Mouse (Mus musculus) heart, embryonic 14.5 days (tissue): Measurements from ENCODE around the gene Rap1b. TPM values are rescaled to one million over a fixed set of nuclear protein-coding genes. Genes with fewer than 3 reads are reported as not detected.

Source experiments
- ATAC-seq: fragments of 200-750 bp; cut with Nextera tagmentation; 2 replicates; pipeline ENCODE4 v1.8.0; 2017; ENCODE audit warnings: low read depth, moderate TSS enrichment; ENCODE audit not compliant: insufficient number of reproducible peaks, insufficient read depth, low FRiP score
- H3K27ac ChIP-seq, 2 experiments: fragments of 200-500 bp in 1 of 2; fragments of 300-500 bp in 1 of 2; sonication (generic) in 1 of 2; replicated peaks in 1 of 2; 2 replicates each; pipeline ENCODE4 v1.5.1; 2012 to 2014; ENCODE audit warnings: low read depth in 2 of 2, low read length in 2 of 2, control low read depth in 1 of 2, mild to moderate bottlenecking in 1 of 2, mixed read lengths in 1 of 2; ENCODE audit not compliant: control insufficient read depth in 1 of 2, insufficient read depth in 1 of 2
- H3K27me3 ChIP-seq: fragments of 300-500 bp; sonication (generic); 2 replicates; pipeline ENCODE4 v1.6.1; 2014; ENCODE audit warnings: mild to moderate bottlenecking, low read length, control low read depth; ENCODE audit not compliant: control insufficient read depth, insufficient read depth
- H3K36me3 ChIP-seq: fragments of 300-500 bp; sonication (generic); 2 replicates; pipeline ENCODE4 v1.6.1; 2014; ENCODE audit warnings: mild to moderate bottlenecking, control low read depth, low read length, mixed read lengths; ENCODE audit not compliant: control insufficient read depth, insufficient read depth
- H3K4me1 ChIP-seq, 2 experiments: fragments of 200-500 bp in 1 of 2; fragments of 300-500 bp in 1 of 2; sonication (generic) in 1 of 2; 2 replicates each; pipeline ENCODE4 v1.6.1; 2012 to 2014; ENCODE audit warnings: low read length in 2 of 2, control low read depth in 1 of 2, mixed read lengths in 1 of 2; ENCODE audit not compliant: control insufficient read depth in 2 of 2, insufficient read depth in 2 of 2
- H3K4me2 ChIP-seq: fragments of 300-500 bp; sonication (generic); 2 replicates; pipeline ENCODE4 v1.6.1; 2014; ENCODE audit warnings: mild to moderate bottlenecking, low read length
- H3K4me3 ChIP-seq, 2 experiments: fragments of 200-500 bp in 1 of 2; fragments of 300-500 bp in 1 of 2; sonication (generic) in 1 of 2; 2 replicates each; pipeline ENCODE4 v1.5.1; 2012 to 2014; ENCODE audit warnings: low read length in 2 of 2, mild to moderate bottlenecking in 2 of 2, control low read depth in 1 of 2, low read depth in 1 of 2, moderate library complexity in 1 of 2; ENCODE audit not compliant: control insufficient read depth in 1 of 2, insufficient read depth in 1 of 2
- H3K9ac ChIP-seq: fragments of 300-500 bp; sonication (generic); 2 replicates; pipeline ENCODE4 v1.6.1; 2014; ENCODE audit warnings: mild to moderate bottlenecking, low read length
- H3K9me3 ChIP-seq: fragments of 300-500 bp; sonication (generic); 2 replicates; pipeline ENCODE4 v1.6.1; 2016; ENCODE audit warnings: low read length, control low read depth; ENCODE audit not compliant: control insufficient read depth
- WGBS: fragments of 180-500 bp; shearing (Covaris S2); extraction: QIAGEN DNeasy Blood & Tissue Kit; methylation state at CpG from one replicate; pipeline ENCODE4 v1.1.7; 2014; 5-methylcytosine and 5-hydroxymethylcytosine counted together
- polyA plus RNA-seq: library from polyadenylated mRNA; unstranded; fragments of >200 nt; fragmentation: Nextera tagmentation; extraction: Ambion mirVana; gene quantifications from 2 replicates; pipeline ENCODE4 v1.2.1, GENCODE M21; 2014

Rap1b gene
- polyA plus RNA-seq, 1 experiment from 2014 or later, result 143 TPM

- Histone ChIP-seq H3K27ac (no peak overlapping the region), H3K27me3 (no peaks in the 10 kb centered on the region), H3K4me2 (no peak overlapping the region), H3K36me3 (no peaks in the 10 kb centered on the region), H3K4me3 (no peak overlapping the region), H3K4me1 (peaks cover 0 to 4% of the 10 kb centered on the region in 2 experiments; a peak in 1 of 4 replicates), H3K9ac (no peak overlapping the region), H3K9me3 (no peaks in the 10 kb centered on the region)
- no peak for ATAC-seq
- WGBS, result 76% methylated on average over 5 of the region's 5 CpGs
Observed at GRCm38 (mm10) chr10:117884760-117885159, 38.9 kb upstream of the Rap1b start.

DNA sequence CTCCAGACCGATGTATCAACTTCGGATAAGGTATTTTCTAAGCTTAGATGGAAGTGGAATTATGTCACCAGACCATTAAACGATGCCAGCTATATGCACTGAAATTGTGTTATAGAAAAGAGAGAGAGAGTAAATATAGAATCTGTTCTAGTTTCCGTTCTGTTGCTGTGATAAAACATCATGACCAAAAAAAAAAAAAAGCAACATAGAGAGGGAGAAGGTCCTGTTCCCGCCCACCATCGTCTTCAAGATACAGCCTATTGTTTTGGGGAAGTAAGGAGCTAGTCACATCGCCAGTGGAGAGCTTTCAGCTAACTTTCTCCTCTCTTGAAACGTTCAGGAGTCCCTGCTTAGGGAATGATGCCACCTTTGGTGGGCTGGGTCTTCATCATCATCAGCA lies 37.6 kb upstream of the Rap1b start:
- no peak overlapping the region for H3K9ac ChIP-seq
- H3K4me1 ChIP-seq, result peaks cover 0 to 4% of the 10 kb centered on the region in 2 experiments; a peak in 1 of 4 replicates
- no peaks in the 10 kb centered on the region for H3K36me3 ChIP-seq
- H3K27me3 ChIP-seq, result no peaks in the 10 kb centered on the region
- H3K27ac ChIP-seq, result no peak overlapping the region
- WGBS, result 78% methylated on average over 8 of the region's 8 CpGs
- H3K9me3 ChIP-seq, result no peaks in the 10 kb centered on the region
- H3K4me2 ChIP-seq, result no peak overlapping the region
- ATAC-seq, result no peak
- H3K4me3 ChIP-seq, result no peak overlapping the region

GRCm38 (mm10) chr10:117878628-117879027 lies 32.8 kb upstream of the Rap1b start:
- H3K9ac ChIP-seq, result no peak overlapping the region
- 88% methylated on average over 9 of the region's 9 CpGs for WGBS
- no peaks in the 10 kb centered on the region for H3K36me3 ChIP-seq
- no peaks in the 10 kb centered on the region for H3K9me3 ChIP-seq
- no peak overlapping the region for H3K4me3 ChIP-seq
- no peak overlapping the region for H3K4me2 ChIP-seq
- H3K4me1 ChIP-seq, result no peaks in the 10 kb centered on the region
- H3K27me3 ChIP-seq, result no peaks in the 10 kb centered on the region
- no peak overlapping the region for H3K27ac ChIP-seq
- ATAC-seq, result no peak

- 76% methylated on average over 8 of the region's 8 CpGs for WGBS
Observed at GRCm38 (mm10) chr10:117876801-117877200, 31.0 kb upstream of the Rap1b start.

DNA sequence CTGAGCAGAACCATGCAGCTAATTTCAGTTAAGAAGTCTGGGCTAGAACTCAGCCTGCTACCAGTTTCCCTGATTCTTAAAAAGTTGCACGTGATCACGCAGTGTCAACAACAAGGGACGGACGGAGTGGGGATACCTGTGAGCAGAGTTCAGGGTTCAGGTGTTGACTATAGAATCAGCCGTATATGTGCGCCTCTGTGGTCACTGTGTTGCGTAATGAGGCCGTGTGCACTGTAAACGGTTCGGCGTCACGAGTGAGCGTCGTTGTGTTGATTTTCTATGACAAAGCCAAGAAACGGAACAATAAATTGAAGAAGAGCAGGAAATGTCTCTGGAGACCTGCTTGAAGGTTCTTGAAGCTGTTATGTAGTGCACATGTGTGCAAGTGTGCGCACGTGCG lies 30.6 kb upstream of the Rap1b start:
- H3K36me3 ChIP-seq, result no peaks in the 10 kb centered on the region
- H3K27ac ChIP-seq, result no peak overlapping the region
- no peak overlapping the region for H3K4me3 ChIP-seq
- H3K9ac ChIP-seq, result no peak overlapping the region
- H3K9me3 ChIP-seq, result no peaks in the 10 kb centered on the region
- no peaks in the 10 kb centered on the region for H3K4me1 ChIP-seq
- no peak overlapping the region for H3K4me2 ChIP-seq
- no peak for ATAC-seq
- no peaks in the 10 kb centered on the region for H3K27me3 ChIP-seq
- 86% methylated on average over 18 of the region's 18 CpGs for WGBS

More at GRCm38 (mm10) chr10:117876801-117877200, 31.0 kb upstream of the Rap1b start:
- H3K27me3 ChIP-seq, result no peaks in the 10 kb centered on the region
- H3K36me3 ChIP-seq, result no peaks in the 10 kb centered on the region
- no peak overlapping the region for H3K27ac ChIP-seq
- H3K4me3 ChIP-seq, result no peak overlapping the region
- H3K4me1 ChIP-seq, result no peaks in the 10 kb centered on the region
- H3K4me2 ChIP-seq, result no peak overlapping the region
- no peak for ATAC-seq
- no peak overlapping the region for H3K9ac ChIP-seq
- H3K9me3 ChIP-seq, result no peaks in the 10 kb centered on the region

- ATAC-seq, result no peak
- Histone ChIP-seq H3K4me1 (no peaks in the 10 kb centered on the region), H3K27ac (no peak overlapping the region), H3K4me3 (no peak overlapping the region), H3K9ac (no peak overlapping the region), H3K9me3 (no peaks in the 10 kb centered on the region), H3K4me2 (no peak overlapping the region), H3K27me3 (no peaks in the 10 kb centered on the region), H3K36me3 (no peaks in the 10 kb centered on the region)
- whole genome bisulfite sequencing, result 81% methylated on average over 10 of the region's 10 CpGs
Observed at GRCm38 (mm10) chr10:117874936-117875335, 29.1 kb upstream of the Rap1b start.

DNA sequence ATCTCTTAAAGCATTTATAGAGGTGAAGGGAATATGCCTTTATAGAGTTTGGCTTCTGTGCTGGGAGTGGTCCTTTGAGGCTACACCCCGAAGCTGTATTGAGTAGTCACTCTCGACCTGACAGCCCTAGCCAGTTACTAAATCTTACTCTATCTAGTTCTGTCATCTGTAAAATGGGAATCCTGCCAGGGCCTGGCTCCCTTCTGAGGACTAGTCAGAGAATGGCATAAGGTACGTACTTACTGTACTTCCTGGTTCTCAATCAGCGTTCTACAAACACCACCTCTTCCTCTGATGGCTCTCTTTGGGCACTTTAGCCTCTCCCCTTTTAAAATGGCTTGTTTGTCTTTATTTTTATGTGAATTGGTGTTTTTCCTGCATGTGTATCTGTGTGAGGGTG lies 28.1 kb upstream of the Rap1b start:
- no peak overlapping the region for H3K4me3 ChIP-seq
- no peaks in the 10 kb centered on the region for H3K9me3 ChIP-seq
- no peaks in the 10 kb centered on the region for H3K4me1 ChIP-seq
- H3K27me3 ChIP-seq, result no peaks in the 10 kb centered on the region
- H3K4me2 ChIP-seq, result no peak overlapping the region
- H3K36me3 ChIP-seq, result no peaks in the 10 kb centered on the region
- no peak overlapping the region for H3K27ac ChIP-seq
- H3K9ac ChIP-seq, result no peak overlapping the region
- no peak for ATAC-seq
- 75% methylated on average over 4 of the region's 4 CpGs for WGBS

DNA sequence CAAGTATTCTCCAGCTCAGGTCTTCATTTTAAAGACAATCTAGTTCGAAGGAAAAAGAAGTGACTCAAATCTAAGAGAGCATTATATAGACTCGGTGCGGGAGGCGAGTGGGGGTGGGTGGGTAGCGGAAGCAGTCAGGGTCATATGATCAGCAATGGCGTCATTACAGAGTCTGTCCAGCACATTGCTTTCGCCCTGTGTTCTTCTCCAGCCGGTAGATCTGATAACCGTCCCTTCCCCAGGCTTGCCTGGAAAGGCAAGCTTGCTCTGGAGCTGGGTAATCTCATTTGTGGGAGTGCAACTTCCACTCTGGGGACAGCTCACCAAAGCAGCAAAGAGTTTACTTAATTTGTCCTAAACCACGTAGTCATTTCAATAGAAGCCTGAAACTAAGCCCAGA lies 26.6 kb upstream of the Rap1b start:
- Histone ChIP-seq H3K9ac (no peak overlapping the region), H3K27ac (no peak overlapping the region), H3K27me3 (no peaks in the 10 kb centered on the region), H3K4me1 (no peaks in the 10 kb centered on the region), H3K4me3 (no peak overlapping the region), H3K4me2 (no peak overlapping the region), H3K9me3 (no peaks in the 10 kb centered on the region), H3K36me3 (no peaks in the 10 kb centered on the region)
- 56% methylated on average over 10 of the region's 10 CpGs for WGBS
- ATAC-seq, result no peak
